Mouse (Mus musculus) left cerebral cortex, postnatal 36 days (tissue): ENCODE results near the gene Atp2c2. TPM values are rescaled to one million over a fixed set of nuclear protein-coding genes. Genes with fewer than 3 reads are reported as not detected.

Source experiments
- DNase-seq, 2 experiments: peaks; one replicate each; pipeline ENCODE4 v3.0.0; 2021 to 2022; ENCODE audit warnings: low spot score in 2 of 2, mixed read lengths in 1 of 2
- intact Hi-C: fragments of 180-260 bp; cut with DNase I; formaldehyde crosslinking; loops from one replicate; pipeline ENCODE4 v1.15.1; 2025
- total RNA-seq, 2 experiments: library from RNA; stranded (reverse); gene quantifications; 2 replicates each; pipeline ENCODE4 v1.2.3; 2021

Atp2c2 gene
- total RNA-seq, 2 experiments from 2014 or later = 2.0 to 2.6 TPM

DNA sequence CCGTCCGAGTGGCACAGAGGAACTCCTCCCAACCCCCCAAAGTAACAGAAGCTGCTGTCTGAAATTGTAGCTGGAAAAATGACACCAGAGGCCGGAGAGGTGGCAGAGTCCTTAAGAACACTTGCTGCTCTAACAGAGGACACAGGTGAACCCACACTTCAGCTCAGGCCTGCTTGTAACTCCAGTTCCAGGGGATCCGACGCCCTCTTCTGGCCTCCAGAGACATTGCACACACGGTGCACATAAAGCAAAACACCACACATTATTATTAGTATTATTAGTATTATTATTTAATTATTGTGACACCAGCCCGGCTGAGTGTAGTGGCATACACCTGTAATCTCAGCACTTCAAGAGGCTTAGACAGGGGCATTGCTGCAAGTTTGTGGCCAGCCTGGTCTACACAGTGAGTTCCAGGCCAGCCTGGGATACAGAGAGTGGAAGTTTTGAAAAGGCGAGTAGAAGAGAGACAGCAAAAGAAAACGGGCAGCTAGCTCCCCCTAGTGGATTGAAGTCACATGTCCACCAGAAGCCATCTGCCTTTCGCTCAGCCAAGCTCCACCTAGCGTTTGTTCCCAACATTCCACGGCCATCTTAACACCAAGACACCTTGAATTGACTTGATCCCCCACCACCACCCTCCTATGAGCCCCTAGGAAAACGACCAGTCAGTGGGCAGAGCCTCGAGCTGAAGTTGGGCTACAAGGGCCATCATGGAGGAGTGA lies 79.4 kb downstream of the Atp2c2 start:
- intact Hi-C loops = loop anchor here (1.0 to 5.0 kb wide), 2 partner anchors 93 to 337 kb away; no protein-coding TSS in a partner anchor
- DNase-seq = peak; percentile 74 to 83

DNA sequence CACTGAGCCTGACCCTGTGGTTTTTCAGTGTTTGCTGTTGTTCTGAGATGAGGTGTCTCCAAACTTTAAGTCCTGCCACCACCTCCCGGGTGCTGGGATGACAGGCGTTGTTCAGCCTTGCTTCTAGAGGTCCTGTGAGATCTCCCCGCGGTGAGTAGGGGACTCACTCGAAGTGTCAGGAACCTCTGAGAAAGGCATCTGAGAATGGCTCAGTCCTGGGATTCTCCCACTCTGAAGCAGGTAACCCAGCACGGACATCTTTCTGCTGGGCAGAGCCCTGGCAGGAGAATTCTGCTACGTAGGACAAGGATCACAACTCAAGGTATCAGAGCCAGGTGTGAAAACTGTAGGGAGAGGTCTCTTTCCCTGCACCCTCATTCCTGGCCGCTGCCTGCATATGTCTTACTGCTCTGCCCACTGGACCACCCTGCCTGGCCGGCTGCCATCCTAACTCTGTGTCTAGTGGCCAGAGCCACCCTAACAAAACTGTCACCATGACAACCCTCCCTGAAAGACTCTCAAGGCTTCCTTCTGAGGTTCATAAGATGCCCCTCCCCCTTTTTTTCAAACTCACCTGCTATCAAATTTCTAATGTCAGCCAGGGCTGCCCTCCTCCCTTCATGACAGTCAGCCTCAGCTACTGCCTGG lies 80.7 kb downstream of the Atp2c2 start:
- intact Hi-C loops = loop anchor here (5.0 to 10.0 kb wide), 2 partner anchors 147 to 294 kb away; no protein-coding TSS in a partner anchor
- DNase-seq = no peak

DNA sequence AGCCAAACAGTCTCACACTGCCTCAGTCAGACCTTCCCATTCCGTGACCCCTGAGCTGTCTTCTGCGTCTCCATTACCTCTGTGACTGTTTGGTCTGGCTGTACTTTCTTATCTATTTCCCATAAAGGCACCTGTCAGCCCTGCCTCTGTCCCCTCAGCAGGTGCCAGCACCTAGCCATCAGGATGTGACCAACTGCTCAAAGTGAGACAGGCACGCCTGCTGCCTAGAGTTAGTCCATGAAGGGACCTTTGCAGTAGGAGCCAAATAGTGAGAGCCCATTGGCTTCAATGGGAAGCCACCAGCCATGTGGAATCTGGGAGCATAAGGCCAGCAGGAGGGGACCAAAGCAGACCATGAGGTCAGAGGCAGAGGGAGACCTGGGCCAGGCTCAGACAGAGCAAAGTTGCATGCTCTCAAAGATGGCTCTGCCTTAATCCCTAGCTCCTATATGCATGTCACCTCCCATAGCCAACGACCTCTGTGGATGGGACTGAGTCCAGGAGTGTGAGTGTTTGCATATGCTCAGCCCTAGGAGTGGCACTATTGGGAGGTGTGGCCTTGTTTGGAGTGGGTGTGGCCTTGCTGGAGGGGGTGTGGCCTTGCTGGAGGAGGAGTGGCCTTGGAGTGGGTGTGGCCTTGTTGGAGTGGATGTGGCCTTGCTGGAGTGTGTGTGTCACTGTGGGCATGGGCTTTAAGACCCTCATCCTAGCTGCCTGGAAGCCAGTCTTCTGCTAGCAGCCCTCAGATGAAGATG lies 81.5 kb downstream of the Atp2c2 start:
- intact Hi-C loops = loop anchor here (5.0 to 10.0 kb wide), 2 partner anchors 146 to 294 kb away; no protein-coding TSS in a partner anchor
- no peak for DNase-seq

DNA sequence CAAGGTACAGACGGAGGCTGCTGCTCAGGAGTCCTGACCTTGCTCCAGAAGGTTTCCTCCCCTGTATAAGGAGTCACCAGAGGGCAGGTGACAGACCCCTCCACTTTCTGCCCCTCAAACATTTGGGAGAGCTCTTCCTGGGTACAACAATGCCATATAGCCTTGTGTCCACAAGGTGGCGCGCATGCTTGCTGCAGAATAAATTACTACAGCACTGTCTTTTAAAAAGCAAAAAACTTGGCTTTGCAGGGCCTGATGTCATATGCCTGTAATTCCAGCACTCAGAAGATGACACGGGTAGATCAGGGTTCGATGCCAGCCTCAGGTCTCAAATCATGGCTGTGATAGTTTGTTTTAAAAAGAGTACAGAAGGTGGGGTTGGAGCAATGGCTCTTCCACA lies 82.9 kb downstream of the Atp2c2 start:
- DNase-seq = peak; percentile 65 to 77
- intact Hi-C loops = loop anchor here (1.0 to 10.0 kb wide), 3 partner anchors 61 to 292 kb away; no protein-coding TSS in a partner anchor

DNA sequence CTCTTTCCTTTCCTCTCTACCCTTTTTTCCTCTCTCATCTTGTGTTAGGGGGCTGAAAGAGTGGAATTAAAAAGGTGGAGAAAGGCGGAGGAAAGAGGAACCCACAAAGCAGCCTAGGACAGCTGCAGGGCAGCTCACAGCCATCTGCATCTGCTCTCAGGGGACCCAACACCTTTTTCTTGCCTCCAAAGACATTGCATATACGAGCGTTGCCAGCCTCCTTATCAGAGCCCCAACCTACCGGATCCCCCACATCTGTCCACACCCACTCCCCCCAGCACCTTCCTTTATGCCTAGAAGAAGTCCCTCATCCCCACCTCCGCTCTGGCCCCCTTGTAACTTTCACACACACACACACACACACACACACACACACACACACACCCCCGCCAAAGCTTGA lies 83.8 kb downstream of the Atp2c2 start:
- DNase-seq = no peak
- intact Hi-C loops = loop anchor here (5.0 to 10.0 kb wide), 2 partner anchors 144 to 291 kb away; no protein-coding TSS in a partner anchor

DNA sequence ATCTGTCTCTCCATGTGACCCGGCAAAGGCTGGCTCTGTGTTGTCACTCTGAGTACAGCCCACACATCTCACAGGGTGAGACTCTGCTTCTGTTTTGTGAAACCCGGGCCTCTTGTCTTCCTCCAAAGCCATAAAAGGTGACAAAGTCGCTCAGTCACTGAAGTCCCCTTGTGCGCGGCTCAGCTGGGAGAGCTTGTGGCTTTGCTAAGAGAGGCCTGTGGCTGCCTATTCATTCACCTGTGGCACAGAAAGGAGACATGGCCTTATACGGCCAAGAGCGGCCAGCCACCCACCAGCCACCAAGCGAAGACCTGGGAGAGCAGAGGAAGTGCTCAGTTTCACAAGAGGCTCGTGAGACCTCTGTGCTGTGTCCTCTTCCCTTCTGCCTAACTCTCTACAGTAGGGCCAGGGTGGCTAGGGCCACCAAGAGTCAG lies 84.3 kb downstream of the Atp2c2 start:
- intact Hi-C loops = loop anchor here (5.0 to 10.0 kb wide), 2 partner anchors 143 to 291 kb away; no protein-coding TSS in a partner anchor
- no peak for DNase-seq

DNA sequence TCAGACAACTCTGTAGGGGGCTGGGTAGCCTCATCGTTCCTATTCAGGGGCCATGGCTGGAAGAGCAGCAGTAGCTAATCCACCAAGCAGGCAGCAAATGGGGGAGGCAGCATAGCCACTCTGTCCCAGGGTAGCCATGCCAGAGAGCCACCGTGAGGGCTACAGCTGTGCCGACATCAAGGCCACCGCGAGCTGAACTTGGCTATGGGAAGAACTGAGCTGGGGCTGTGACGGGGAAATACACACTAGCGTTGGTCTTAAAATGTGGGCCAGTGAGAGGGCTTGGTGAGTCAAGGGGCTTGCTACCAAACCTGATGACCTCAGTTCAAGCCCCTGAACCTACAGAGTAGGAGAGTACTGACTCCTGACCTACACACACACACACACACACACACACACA lies 84.9 kb downstream of the Atp2c2 start:
- intact Hi-C loops = loop anchor here (5.0 to 10.0 kb wide), 2 partner anchors 143 to 290 kb away; no protein-coding TSS in a partner anchor
- no peak for DNase-seq

DNA sequence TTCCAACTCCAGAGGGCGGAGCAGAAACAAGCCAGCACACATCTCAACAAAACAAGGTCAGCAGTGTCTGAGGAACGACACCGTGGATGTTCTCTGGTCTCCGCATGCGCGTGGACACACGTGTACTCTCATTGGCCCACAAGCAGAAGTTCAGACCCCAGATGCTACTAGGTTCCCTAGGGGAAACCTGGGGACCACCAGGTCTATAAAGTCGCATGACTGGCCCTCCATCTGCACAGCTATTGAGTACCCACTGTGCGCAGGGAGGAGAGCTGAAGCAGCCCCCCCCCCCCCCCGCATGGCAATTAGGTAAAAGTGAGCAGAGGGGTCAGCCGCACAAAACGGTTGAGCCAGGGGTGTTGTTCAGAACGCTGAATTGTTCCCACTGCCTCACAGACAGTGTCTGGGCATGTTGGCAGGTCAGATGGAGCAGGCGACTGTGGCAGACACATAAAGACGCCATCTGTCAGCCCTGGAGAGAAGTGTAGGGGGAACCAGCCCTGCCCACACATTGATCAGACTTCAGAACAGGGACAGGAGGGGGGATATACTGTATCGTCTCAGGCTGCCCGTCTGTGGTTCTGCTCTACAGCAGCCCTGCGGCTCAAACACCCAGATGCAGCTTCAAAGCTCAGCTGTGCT lies 86.1 kb downstream of the Atp2c2 start:
- DNase-seq = no peak
- intact Hi-C loops = loop anchor here (10.0 kb wide), 1 partner anchor 289 kb away; no protein-coding TSS in a partner anchor

DNA sequence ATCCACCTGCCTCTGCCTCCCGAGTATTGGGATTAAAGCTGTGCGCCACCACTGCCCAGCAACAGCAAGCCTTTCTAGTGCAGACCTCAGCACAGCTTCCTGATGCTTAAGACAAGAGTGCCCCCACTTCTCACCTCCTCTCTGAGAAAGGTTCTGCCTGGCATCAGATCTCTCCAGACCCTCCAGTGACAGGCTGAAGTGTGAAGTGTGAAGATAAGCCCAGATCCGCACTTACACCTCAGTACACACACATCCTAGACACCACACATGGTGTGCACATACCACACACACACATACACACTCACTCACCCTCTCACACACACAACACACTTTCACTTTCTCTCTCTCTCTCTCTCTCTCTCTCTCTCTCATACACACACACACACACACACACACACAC lies 87.1 kb downstream of the Atp2c2 start:
- DNase-seq = no peak
- intact Hi-C loops = loop anchor here (10.0 kb wide), 1 partner anchor 288 kb away; no protein-coding TSS in a partner anchor

DNA sequence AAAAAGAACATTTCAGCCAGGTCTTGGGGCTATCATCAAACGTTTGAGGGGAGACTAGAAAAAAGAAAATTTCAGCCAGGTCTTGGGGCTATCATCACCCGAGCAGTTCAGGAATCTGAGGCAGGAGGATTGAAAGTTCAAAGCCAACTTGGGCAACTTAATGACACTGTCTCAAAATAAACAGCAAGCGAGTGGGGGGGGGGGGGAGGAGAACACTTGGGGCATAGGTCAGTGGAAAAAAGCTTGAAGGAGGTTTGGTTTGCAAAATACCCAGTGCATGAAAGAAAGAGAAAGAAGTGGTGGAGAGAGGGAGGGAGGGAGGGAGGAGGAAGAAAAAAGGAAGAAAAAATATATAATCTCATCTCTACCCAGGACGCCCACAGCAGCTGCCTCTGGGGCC lies 87.5 kb downstream of the Atp2c2 start:
- intact Hi-C loops = loop anchor here (10.0 kb wide), 1 partner anchor 287 kb away; no protein-coding TSS in a partner anchor
- DNase-seq = no peak

DNA sequence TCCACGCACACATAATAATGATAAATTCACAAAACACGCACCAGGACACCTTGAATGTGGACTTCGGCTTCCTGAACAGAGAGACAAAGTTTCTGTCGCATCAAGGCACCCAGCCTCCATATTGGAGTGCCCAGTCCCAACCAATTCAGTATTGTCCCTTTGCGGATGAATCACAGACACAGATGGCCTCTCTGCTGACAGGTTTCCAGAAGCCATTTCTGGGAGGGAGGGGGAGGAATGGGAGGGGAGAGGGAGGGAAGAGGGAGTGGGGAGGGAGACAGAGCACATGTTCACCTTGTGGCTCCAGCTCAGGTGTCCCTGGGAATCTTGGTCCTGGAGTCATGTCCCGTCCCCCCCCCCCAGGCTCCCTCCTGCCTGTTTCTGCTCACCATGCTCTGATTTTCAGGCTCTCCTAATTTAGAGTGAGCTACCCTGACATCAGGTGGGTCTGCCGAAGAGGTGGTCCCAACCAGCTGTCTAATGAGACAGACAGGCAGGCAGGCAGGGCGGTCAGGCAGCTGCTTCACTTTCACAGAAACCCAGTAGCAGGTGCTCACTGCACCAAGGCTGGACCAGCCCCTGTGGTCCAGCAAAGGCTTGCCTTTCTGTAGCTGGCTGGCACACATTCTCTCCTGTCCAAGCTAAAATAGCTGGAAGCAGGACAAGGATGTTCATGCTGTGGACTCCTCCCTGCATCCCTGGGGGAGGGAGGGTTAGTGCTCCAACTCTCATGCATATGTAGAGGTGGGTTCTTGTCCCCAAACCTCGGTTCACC lies 89.0 kb downstream of the Atp2c2 start:
- intact Hi-C loops = loop anchor here (10.0 kb wide), 1 partner anchor 286 kb away; no protein-coding TSS in a partner anchor
- DNase-seq = no peak

DNA sequence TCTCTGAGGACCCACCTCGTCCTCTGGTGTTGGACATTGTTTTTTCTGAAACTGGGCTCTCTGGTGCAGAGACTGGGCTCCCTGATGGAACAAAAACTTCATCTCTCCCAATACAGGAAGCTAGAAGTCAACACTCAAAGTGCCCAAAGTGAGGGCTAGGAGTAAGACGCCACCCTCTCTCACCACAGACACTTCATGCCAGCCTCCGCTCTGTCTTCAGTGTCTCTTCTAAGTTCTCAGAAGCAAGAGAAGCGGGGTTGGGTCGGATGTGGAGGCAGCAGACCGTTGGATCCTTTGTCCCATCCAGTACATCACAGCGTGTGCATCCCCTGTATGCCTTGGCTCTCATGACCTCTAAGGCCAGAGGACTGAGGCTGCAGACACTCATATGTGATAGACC lies 89.8 kb downstream of the Atp2c2 start:
- DNase-seq = no peak
- intact Hi-C loops = loop anchor here (10.0 kb wide), 1 partner anchor 285 kb away; no protein-coding TSS in a partner anchor

DNA sequence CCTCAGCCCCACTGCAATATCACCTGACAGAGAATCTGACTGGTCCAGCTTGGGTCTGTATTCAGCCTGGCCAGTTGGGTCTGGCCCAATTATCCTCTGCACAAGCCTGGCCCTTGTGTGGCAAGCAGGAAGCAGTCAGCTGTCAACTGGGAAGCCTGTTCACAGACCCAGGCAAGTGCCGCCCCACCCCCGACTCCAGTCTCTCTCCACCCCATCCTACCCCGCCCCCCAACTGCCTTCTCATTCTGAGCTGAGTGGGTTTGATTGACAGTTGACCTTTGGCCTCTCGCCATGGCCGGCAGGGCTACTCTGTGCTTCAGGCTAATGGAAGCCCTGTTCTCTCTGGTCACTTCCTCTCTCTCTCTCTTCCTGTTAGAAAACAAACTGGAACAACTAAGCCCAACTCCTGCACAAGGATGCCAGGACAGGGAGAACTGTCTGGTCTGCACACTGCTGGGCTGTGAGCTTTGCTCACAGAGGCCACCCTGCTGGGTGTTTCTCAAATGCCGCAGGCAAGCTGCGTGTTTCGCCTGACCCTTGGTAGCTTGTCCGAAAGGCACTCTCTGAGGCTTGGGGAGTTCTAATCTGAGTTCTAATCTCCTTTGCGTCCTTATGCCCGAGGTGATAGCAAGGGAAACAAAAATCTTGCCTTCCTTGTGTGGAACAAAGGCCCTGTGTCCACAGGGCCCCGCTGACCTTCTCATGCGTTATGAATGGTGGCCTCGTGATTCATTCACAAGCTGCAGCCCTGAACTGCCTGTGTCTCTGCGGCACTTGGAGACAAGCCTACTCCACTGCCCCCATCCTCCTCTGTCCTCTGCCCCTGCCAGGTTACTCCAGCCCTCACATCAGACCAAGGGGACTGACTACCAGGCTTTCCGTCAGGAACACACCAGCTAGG lies 92.2 kb downstream of the Atp2c2 start:
- intact Hi-C loops = no loop called here
- no peak for DNase-seq

DNA sequence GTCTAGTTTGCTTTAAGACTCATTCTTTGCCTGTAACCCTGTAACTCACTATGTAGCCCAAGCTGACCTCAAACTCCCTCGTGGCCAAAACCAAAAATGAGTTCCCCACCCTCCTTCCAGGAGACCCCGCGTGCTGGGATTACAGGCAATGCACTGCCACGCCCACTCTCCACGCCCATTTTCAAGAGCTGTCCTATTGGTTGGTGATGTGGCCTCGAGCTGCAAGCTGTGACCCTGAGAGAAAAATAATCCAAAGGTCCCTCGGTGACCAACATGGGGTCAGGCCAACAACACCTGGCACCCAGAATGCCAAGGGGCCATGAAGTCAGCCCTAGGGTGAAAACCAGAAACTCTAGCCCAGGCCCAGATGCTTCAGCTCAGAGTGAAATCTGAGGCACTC lies 94.9 kb downstream of the Atp2c2 start:
- no peak for DNase-seq
- intact Hi-C loops = no loop called here

DNA sequence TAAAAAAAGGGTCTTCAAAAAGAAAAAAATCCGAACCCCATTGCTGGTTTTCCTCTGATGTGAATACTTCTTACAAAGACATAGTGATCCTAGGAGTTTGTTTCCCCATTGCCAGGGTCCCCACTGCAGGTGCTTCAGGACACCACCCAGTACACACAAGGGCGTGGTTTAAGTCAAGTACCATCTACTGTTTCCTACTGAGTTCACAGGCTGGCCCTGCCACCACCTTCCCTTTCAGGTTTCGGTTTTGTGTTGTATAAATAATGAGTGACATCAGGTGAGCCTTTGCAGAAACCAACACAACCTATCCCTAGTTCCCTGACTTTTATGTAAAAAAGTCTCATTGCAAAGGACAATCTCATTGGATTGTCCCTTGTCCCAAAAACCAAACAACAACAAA lies 95.8 kb downstream of the Atp2c2 start:
- intact Hi-C loops = no loop called here
- DNase-seq = no peak

DNA sequence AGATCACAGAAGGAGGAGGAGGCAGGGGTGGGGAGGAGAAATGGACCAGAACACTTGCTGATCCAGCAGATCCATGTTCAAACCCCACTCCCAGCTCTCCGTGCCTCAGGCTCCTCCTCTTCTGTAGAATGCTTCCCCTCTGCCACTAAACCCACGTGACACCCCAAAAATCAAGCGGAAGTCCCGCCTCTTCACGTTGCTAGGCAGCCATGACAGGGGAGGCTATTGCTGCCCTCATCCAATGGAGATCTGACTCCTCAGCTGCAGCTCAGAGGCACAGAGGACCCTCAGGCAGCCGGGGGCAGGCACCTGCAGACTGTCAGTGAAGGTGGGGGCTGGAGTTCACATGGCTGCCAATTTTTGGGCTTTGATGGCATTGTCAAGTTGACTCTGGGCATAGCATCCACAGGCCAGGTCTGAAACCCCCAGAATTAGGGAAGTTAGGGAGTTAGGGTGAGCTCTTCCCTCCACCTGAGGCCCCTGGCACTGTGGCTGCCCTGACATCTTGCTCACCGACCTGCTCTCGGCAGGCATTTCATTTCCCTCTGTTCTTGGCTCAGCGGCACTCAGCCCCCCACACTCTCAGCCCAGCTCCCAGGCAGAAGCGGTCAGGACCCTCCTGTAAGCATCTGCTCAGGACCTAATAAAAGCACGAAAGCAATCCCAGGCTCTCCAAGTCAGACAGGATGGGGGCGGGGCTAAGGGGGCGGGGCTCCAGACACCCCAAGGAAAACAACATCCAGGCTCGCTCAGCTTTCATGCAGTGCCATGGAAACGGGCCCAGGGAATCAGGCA lies 98.6 kb downstream of the Atp2c2 start:
- peak in 1 of 2 experiments; percentile 60 for DNase-seq
- intact Hi-C loops = no loop called here

DNA sequence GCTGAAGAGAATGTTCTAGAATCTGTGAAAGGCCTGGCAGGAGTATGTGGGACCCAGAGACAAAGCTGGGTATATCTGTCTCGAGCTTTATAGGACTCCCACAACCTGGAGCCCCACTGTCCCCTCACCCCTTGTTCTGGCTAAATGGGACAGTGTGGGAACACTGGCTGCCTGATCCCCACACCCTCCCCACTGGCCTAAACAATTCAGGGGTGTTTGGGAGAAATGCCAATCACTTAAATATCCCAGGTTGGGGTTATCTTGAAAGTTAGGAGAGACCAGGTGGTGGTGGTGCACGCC lies 99.1 kb downstream of the Atp2c2 start:
- intact Hi-C loops = no loop called here
- no peak for DNase-seq
